Mouse (Mus musculus) hindbrain, embryonic 14.5 days (tissue): ENCODE data around the gene Lmna. TPM values are rescaled to one million over a fixed set of nuclear protein-coding genes. Genes with fewer than 3 reads are reported as not detected.

ENCODE experiments used
- ATAC-seq: fragments of 200-750 bp; cut with Nextera tagmentation; 2 replicates; pipeline ENCODE4 v1.8.0; 2017; ENCODE audit warnings: moderate number of reproducible peaks, mild to moderate bottlenecking, moderate TSS enrichment, moderate library complexity; ENCODE audit not compliant: low FRiP score
- DNase-seq: peaks from one replicate; pipeline ENCODE4 v3.0.0-alpha.2; 2015; ENCODE audit warnings: low spot score
- H3K27ac ChIP-seq: fragments of 300-500 bp; sonication (generic); 2 replicates; pipeline ENCODE4 v1.5.1; 2014; ENCODE audit warnings: mild to moderate bottlenecking, moderate library complexity
- H3K27me3 ChIP-seq: fragments of 300-500 bp; sonication (generic); 2 replicates; pipeline ENCODE4 v1.6.1; 2014; ENCODE audit warnings: mild to moderate bottlenecking, low read length, mixed read lengths; ENCODE audit not compliant: control insufficient read depth, insufficient read depth
- H3K36me3 ChIP-seq: fragments of 300-500 bp; sonication (generic); replicated peaks from 2 replicates; pipeline ENCODE4 v1.6.1; 2014; ENCODE audit not compliant: control insufficient read depth, insufficient read depth
- H3K4me1 ChIP-seq: fragments of 300-500 bp; sonication (generic); replicated peaks from 2 replicates; pipeline ENCODE4 v1.6.1; 2014; ENCODE audit warnings: antibody characterized with exemption, low read length, mixed read lengths; ENCODE audit not compliant: control insufficient read depth, insufficient read depth
- H3K4me2 ChIP-seq: fragments of 300-500 bp; sonication (generic); replicated peaks from 2 replicates; pipeline ENCODE4 v1.6.1; 2014; ENCODE audit warnings: mild to moderate bottlenecking, moderate library complexity
- H3K4me3 ChIP-seq: fragments of 300-500 bp; sonication (generic); replicated peaks from 2 replicates; pipeline ENCODE4 v1.5.1; 2014; ENCODE audit warnings: mild to moderate bottlenecking, low read length
- H3K9ac ChIP-seq: fragments of 300-500 bp; sonication (generic); 2 replicates; pipeline ENCODE4 v1.6.1; 2014
- H3K9me3 ChIP-seq: fragments of 300-500 bp; sonication (generic); 2 replicates; pipeline ENCODE4 v1.6.1; 2016; ENCODE audit warnings: low read length; ENCODE audit not compliant: control insufficient read depth
- WGBS: fragments of 180-500 bp; shearing (Covaris S2); extraction: QIAGEN DNeasy Blood & Tissue Kit; methylation state at CpG from one replicate; pipeline ENCODE4 v1.1.7; 2014; 5-methylcytosine and 5-hydroxymethylcytosine counted together
- polyA plus RNA-seq: library from polyadenylated mRNA; unstranded; fragments of >200 nt; fragmentation: Nextera tagmentation; extraction: Ambion mirVana; gene quantifications from 2 replicates; pipeline ENCODE4 v1.2.1, GENCODE M21; 2014

Lmna gene
- polyA plus RNA-seq, 1 experiment from 2014 or later = 44.3 TPM

- Histone ChIP-seq H3K27ac (no peak overlapping the region), H3K27me3 (no peaks in the 10 kb centered on the region), H3K9me3 (no peaks in the 10 kb centered on the region), H3K4me3 (0 out of 2 replicates have a peak overlapping the region, but pooled peaks have one; percentile 76), H3K4me2 (peak overlapping the region; percentile 80; the same call in 1 of the 2 replicates), H3K36me3 (peaks cover 15% of the 10 kb centered on the region), H3K9ac (peak overlapping the region; percentile 70; the same call in 1 of the 2 replicates), H3K4me1 (peaks cover 17% of the 10 kb centered on the region)
- 84% methylated on average over 4 of the region's 4 CpGs for WGBS
- no peak for ATAC-seq
- DNase-seq = no peak
These were observed 41.8 kb upstream of the Lmna start for GRCm38 (mm10) chr3:88551586-88551985.

GRCm38 (mm10) chr3:88548180-88548917, 38.6 kb upstream of the Lmna start, which contains the start of gene Rab25:
TSS of gene Rab25 (minus strand) at chr3:88548300.
- Histone ChIP-seq H3K27me3 (no peaks in the 10 kb centered on the region), H3K4me2 (no peak within 1 kb of the TSS), H3K36me3 (no peaks in the 10 kb centered on the region; the same call in 1 of the 2 replicates), H3K4me1 (peaks cover 5% of the 10 kb centered on the region; the same call in 1 of the 2 replicates), H3K27ac (no peak within 1 kb of the TSS), H3K4me3 (no peak within 1 kb of the TSS), H3K9ac (no peak within 1 kb of the TSS), H3K9me3 (no peaks in the 10 kb centered on the region)
- DNase-seq = no peak
- 59% methylated on average over 18 of the region's 18 CpGs for WGBS
- ATAC-seq = no peak

GRCm38 (mm10) chr3:88546674-88547418, 37.1 kb upstream of the Lmna start:
- H3K27me3 ChIP-seq = no peaks in the 10 kb centered on the region
- WGBS = 83% methylated on average over 6 of the region's 6 CpGs
- no peak overlapping the region for H3K9ac ChIP-seq
- no peak for DNase-seq
- H3K4me1 ChIP-seq = peaks cover 2% of the 10 kb centered on the region
- H3K9me3 ChIP-seq = no peaks in the 10 kb centered on the region
- no peak overlapping the region for H3K27ac ChIP-seq
- H3K4me2 ChIP-seq = no peak overlapping the region
- H3K4me3 ChIP-seq = no peak overlapping the region
- no peak for ATAC-seq
- no peaks in the 10 kb centered on the region; the same call in 1 of the 2 replicates for H3K36me3 ChIP-seq

- 72% methylated on average over 20 of the region's 20 CpGs for WGBS
- H3K4me1 ChIP-seq = peaks cover 9% of the 10 kb centered on the region
- DNase-seq = no peak
- H3K4me2 ChIP-seq = no peak overlapping the region
- H3K27me3 ChIP-seq = no peaks in the 10 kb centered on the region
- no peak overlapping the region for H3K9ac ChIP-seq
- H3K27ac ChIP-seq = no peak overlapping the region
- no peak overlapping the region for H3K4me3 ChIP-seq
- H3K9me3 ChIP-seq = no peaks in the 10 kb centered on the region
- H3K36me3 ChIP-seq = peaks cover 15% of the 10 kb centered on the region
- no peak for ATAC-seq
These were observed 35.3 kb upstream of the Lmna start for GRCm38 (mm10) chr3:88544955-88545591.

DNA sequence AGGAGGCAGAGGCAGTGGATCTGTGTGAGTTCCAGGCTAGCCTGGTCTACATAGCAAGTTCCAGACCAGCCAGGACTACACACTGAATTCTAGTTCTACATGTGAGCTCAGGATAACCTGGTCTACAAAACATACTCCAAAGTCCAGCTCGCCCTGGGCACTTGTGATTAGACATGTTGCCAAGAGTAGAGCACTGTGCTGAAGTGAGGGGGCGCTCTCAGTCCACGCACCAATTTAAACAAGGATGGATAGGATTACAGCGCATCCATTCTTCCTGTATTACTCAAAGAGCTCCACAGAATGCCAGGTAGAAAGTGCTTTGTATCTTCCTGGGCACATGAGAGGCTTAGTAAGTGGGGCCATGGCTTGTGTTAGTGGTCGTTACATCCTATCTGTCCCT, 34.8 kb upstream of the Lmna start:
- Histone ChIP-seq H3K9ac (no peak overlapping the region), H3K9me3 (no peaks in the 10 kb centered on the region), H3K4me2 (no peak overlapping the region), H3K4me1 (peaks cover 14% of the 10 kb centered on the region), H3K36me3 (peaks cover 19% of the 10 kb centered on the region), H3K4me3 (no peak overlapping the region), H3K27ac (no peak overlapping the region), H3K27me3 (no peaks in the 10 kb centered on the region)
- DNase-seq (no peak), ATAC-seq (no peak)
- WGBS = 44% methylated on average over 5 of the region's 5 CpGs

- no peaks in the 10 kb centered on the region for H3K27me3 ChIP-seq
- H3K27ac ChIP-seq = no peak overlapping the region
- H3K9me3 ChIP-seq = no peaks in the 10 kb centered on the region
- peaks cover 24% of the 10 kb centered on the region for H3K36me3 ChIP-seq
- H3K9ac ChIP-seq = no peak overlapping the region
- no peak for DNase-seq
- WGBS = 74% methylated on average over 5 of the region's 5 CpGs
- H3K4me3 ChIP-seq = no peak overlapping the region
- no peak overlapping the region for H3K4me2 ChIP-seq
- H3K4me1 ChIP-seq = peaks cover 18% of the 10 kb centered on the region
- ATAC-seq = no peak
These were observed 34.1 kb upstream of the Lmna start for GRCm38 (mm10) chr3:88543651-88544410.

- Histone ChIP-seq H3K27ac (no peak overlapping the region), H3K9ac (no peak overlapping the region), H3K4me2 (no peak overlapping the region), H3K4me1 (peaks cover 25% of the 10 kb centered on the region), H3K27me3 (no peaks in the 10 kb centered on the region), H3K9me3 (no peaks in the 10 kb centered on the region), H3K4me3 (no peak overlapping the region), H3K36me3 (peaks cover 30% of the 10 kb centered on the region)
- no peak for ATAC-seq
- DNase-seq = no peak
- 82% methylated on average over 8 of the region's 8 CpGs for WGBS
These were observed 33.4 kb upstream of the Lmna start for GRCm38 (mm10) chr3:88543174-88543573.

DNA sequence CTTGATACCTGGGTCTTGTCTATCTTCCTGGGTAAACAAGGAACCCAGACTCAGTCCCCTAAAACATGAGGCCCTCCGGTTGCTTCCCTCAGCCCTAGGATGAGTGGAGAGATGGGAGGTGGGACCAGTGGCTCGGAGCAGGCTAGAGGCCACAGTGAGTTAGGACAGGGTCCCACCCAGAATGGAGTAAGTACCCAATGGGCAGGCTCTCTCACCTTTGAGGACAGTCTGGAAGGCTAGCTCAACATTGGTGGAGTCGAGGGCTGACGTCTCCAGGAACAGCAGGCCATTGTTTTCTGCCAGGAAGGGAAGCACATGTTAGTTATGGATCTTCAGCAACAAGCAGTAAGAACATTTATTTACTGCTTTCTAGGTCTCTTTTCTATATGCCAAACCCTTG, 32.7 kb upstream of the Lmna start:
- no peak for ATAC-seq
- WGBS = 74% methylated on average over 4 of the region's 4 CpGs

More for the DNA sequence above, 32.7 kb upstream of the Lmna start:
- H3K4me1 ChIP-seq = peaks cover 31% of the 10 kb centered on the region
- no peak overlapping the region for H3K4me2 ChIP-seq
- H3K27ac ChIP-seq = 0 out of 2 replicates have a peak overlapping the region, but pooled peaks have one; percentile 41
- no peaks in the 10 kb centered on the region for H3K9me3 ChIP-seq
- H3K9ac ChIP-seq = no peak overlapping the region
- peaks cover 37% of the 10 kb centered on the region for H3K36me3 ChIP-seq
- H3K27me3 ChIP-seq = no peaks in the 10 kb centered on the region
- H3K4me3 ChIP-seq = no peak overlapping the region
- DNase-seq = no peak
